Mouse (Mus musculus): ENCODE data around the gene Nsdhl. TPM values are rescaled to one million over a fixed set of nuclear protein-coding genes. Genes with fewer than 3 reads are reported as not detected.

Gene Nsdhl
- 36.8 and 40.5 TPM in 2 replicates for polyA plus RNA-seq (2014; fragmentation: Nextera tagmentation; extraction: Ambion mirVana)

- no peaks in the 10 kb centered on the region for H3K9me3 ChIP-seq (ENCODE audit: control insufficient read depth, low read length)
- H3K4me3 ChIP-seq (ENCODE audit: low read depth, low read length), result peak within 1 kb of the TSS; percentile 53
- DNase-seq (ENCODE audit: low spot score) (peak; percentile 81), ATAC-seq (replicated peaks; ENCODE audit: low FRiP score, low TSS enrichment, low read depth) (peak; percentile 98)
- 13% methylated on average over 40 of the region's 41 CpGs for WGBS
- H3K27ac ChIP-seq (ENCODE audit: low read depth), result no peak within 1 kb of the TSS
- no peaks in the 10 kb centered on the region for H3K4me1 ChIP-seq (replicated peaks; ENCODE audit: control insufficient read depth, insufficient read depth, low read length)
- no peaks in the 10 kb centered on the region for H3K36me3 ChIP-seq (ENCODE audit: control insufficient read depth, insufficient read depth, low read length)
- H3K27me3 ChIP-seq (replicated peaks; ENCODE audit: control insufficient read depth, insufficient read depth, low read length), result no peaks in the 10 kb centered on the region
- peak within 1 kb of the TSS; percentile 42 for H3K9ac ChIP-seq (ENCODE audit: low read length)
- peak within 1 kb of the TSS; percentile 54 for H3K4me2 ChIP-seq (ENCODE audit: low read length)
These were observed at the start of gene Nsdhl, which contains the start of gene Cetn2 for GRCm38 (mm10) chrX:72917884-72918681. Nsdhl (plus strand) TSS chrX:72918557. Cetn2 (minus strand) TSS chrX:72918411.

- Histone ChIP-seq H3K4me2 (ENCODE audit: low read length) (no peak overlapping the region), H3K4me1 (replicated peaks; ENCODE audit: control insufficient read depth, insufficient read depth, low read length) (no peaks in the 10 kb centered on the region), H3K4me3 (ENCODE audit: low read depth, low read length) (no peak overlapping the region), H3K36me3 (ENCODE audit: control insufficient read depth, insufficient read depth, low read length) (no peaks in the 10 kb centered on the region), H3K27me3 (replicated peaks; ENCODE audit: control insufficient read depth, insufficient read depth, low read length) (no peaks in the 10 kb centered on the region), H3K9ac (ENCODE audit: low read length) (no peak overlapping the region), H3K27ac (ENCODE audit: low read depth) (no peak overlapping the region), H3K9me3 (ENCODE audit: control insufficient read depth, low read length) (no peaks in the 10 kb centered on the region)
- 72% methylated on average over 5 of the region's 5 CpGs for WGBS
- DNase-seq (ENCODE audit: low spot score) (no peak), ATAC-seq (replicated peaks; ENCODE audit: low FRiP score, low TSS enrichment, low read depth) (no peak)
These were observed 22.8 kb upstream of the Nsdhl start for GRCm38 (mm10) chrX:72895388-72896054.

DNA sequence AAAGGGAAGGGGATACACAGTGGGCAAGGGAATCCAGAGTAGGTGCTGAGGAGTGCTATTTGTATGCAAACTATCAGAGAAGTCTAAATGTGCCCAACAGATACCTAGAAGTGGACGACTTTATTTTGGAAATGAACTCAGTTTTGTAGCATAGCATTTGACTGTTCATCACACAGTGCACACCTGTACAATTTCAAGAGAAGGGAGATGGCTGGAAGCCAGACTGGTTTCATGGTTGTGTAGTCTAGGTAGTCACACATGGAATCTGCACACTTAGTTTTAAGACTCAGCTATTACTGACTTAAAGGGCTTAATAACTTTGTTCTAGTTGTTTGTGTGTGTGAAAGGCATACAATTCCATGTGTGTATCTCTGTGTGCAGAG, 22.3 kb upstream of the Nsdhl start:
- DNase-seq (ENCODE audit: low spot score), result no peak
- Histone ChIP-seq H3K9ac (ENCODE audit: low read length) (no peak overlapping the region), H3K27me3 (replicated peaks; ENCODE audit: control insufficient read depth, insufficient read depth, low read length) (no peaks in the 10 kb centered on the region), H3K4me2 (ENCODE audit: low read length) (no peak overlapping the region), H3K4me1 (replicated peaks; ENCODE audit: control insufficient read depth, insufficient read depth, low read length) (no peaks in the 10 kb centered on the region), H3K27ac (ENCODE audit: low read depth) (no peak overlapping the region), H3K9me3 (ENCODE audit: control insufficient read depth, low read length) (no peaks in the 10 kb centered on the region), H3K36me3 (ENCODE audit: control insufficient read depth, insufficient read depth, low read length) (no peaks in the 10 kb centered on the region), H3K4me3 (ENCODE audit: low read depth, low read length) (no peak overlapping the region)
- no peak for ATAC-seq (replicated peaks; ENCODE audit: low FRiP score, low TSS enrichment, low read depth)
- 80% methylated on average over 1 of the region's 1 CpGs for WGBS

- H3K27ac ChIP-seq (ENCODE audit: low read depth), result no peak overlapping the region
- H3K4me3 ChIP-seq (ENCODE audit: low read depth, low read length), result no peak overlapping the region
- H3K4me2 ChIP-seq (ENCODE audit: low read length), result no peak overlapping the region
- ATAC-seq (replicated peaks; ENCODE audit: low FRiP score, low TSS enrichment, low read depth), result no peak
- no peaks in the 10 kb centered on the region for H3K9me3 ChIP-seq (ENCODE audit: control insufficient read depth, low read length)
- 35% methylated on average over 1 of the region's 1 CpGs for WGBS
- no peak overlapping the region for H3K9ac ChIP-seq (ENCODE audit: low read length)
- no peaks in the 10 kb centered on the region for H3K36me3 ChIP-seq (ENCODE audit: control insufficient read depth, insufficient read depth, low read length)
- no peak for DNase-seq (ENCODE audit: low spot score)
- H3K27me3 ChIP-seq (replicated peaks; ENCODE audit: control insufficient read depth, insufficient read depth, low read length), result no peaks in the 10 kb centered on the region
- no peaks in the 10 kb centered on the region for H3K4me1 ChIP-seq (replicated peaks; ENCODE audit: control insufficient read depth, insufficient read depth, low read length)
These were observed 15.8 kb upstream of the Nsdhl start for GRCm38 (mm10) chrX:72902530-72902929.

GRCm38 (mm10) chrX:72907619-72908403, 10.5 kb upstream of the Nsdhl start:
- 75% methylated on average over 6 of the region's 6 CpGs for WGBS
- ATAC-seq (replicated peaks; ENCODE audit: low FRiP score, low TSS enrichment, low read depth) (no peak), DNase-seq (ENCODE audit: low spot score) (peak; percentile 51)

DNA sequence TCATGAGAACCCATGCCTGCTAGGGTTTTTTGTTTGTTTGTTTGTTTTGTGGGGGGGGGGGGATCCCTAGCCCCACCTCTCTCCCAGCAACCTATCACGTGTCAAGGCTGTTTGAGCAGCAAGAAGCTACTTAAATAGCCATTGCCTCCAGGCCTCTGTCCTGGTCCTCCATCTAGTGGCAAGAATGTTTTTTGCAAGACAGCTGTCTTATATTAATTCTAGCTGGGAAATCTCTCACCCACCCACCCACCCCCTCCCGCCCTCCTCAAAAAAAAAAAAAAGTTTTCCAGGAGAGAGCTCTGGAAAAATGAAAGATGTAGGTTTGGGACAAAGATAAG, 10.0 kb upstream of the Nsdhl start:
- no peaks in the 10 kb centered on the region for H3K27me3 ChIP-seq (replicated peaks; ENCODE audit: control insufficient read depth, insufficient read depth, low read length)
- no peak overlapping the region for H3K9ac ChIP-seq (ENCODE audit: low read length)
- ATAC-seq (replicated peaks; ENCODE audit: low FRiP score, low TSS enrichment, low read depth) (no peak), DNase-seq (ENCODE audit: low spot score) (no peak)
- H3K27ac ChIP-seq (ENCODE audit: low read depth), result no peak overlapping the region
- no peaks in the 10 kb centered on the region for H3K36me3 ChIP-seq (ENCODE audit: control insufficient read depth, insufficient read depth, low read length)
- H3K4me1 ChIP-seq (replicated peaks; ENCODE audit: control insufficient read depth, insufficient read depth, low read length), result no peaks in the 10 kb centered on the region
- 8% methylated on average over 2 of the region's 2 CpGs for WGBS
- no peak overlapping the region for H3K4me3 ChIP-seq (ENCODE audit: low read depth, low read length)
- no peaks in the 10 kb centered on the region for H3K9me3 ChIP-seq (ENCODE audit: control insufficient read depth, low read length)
- no peak overlapping the region for H3K4me2 ChIP-seq (ENCODE audit: low read length)

More at GRCm38 (mm10) chrX:72907619-72908403, 10.5 kb upstream of the Nsdhl start:
- Histone ChIP-seq H3K27me3 (replicated peaks; ENCODE audit: control insufficient read depth, insufficient read depth, low read length) (no peaks in the 10 kb centered on the region), H3K4me3 (ENCODE audit: low read depth, low read length) (no peak overlapping the region), H3K27ac (ENCODE audit: low read depth) (no peak overlapping the region), H3K4me2 (ENCODE audit: low read length) (no peak overlapping the region), H3K36me3 (ENCODE audit: control insufficient read depth, insufficient read depth, low read length) (no peaks in the 10 kb centered on the region), H3K4me1 (replicated peaks; ENCODE audit: control insufficient read depth, insufficient read depth, low read length) (no peaks in the 10 kb centered on the region), H3K9ac (ENCODE audit: low read length) (no peak overlapping the region), H3K9me3 (ENCODE audit: control insufficient read depth, low read length) (no peaks in the 10 kb centered on the region)

GRCm38 (mm10) chrX:72911611-72912010, 6.7 kb upstream of the Nsdhl start:
- Histone ChIP-seq H3K4me3 (ENCODE audit: low read depth, low read length) (no peak overlapping the region), H3K9me3 (ENCODE audit: control insufficient read depth, low read length) (no peaks in the 10 kb centered on the region), H3K4me2 (ENCODE audit: low read length) (no peak overlapping the region), H3K27me3 (replicated peaks; ENCODE audit: control insufficient read depth, insufficient read depth, low read length) (no peaks in the 10 kb centered on the region), H3K9ac (ENCODE audit: low read length) (no peak overlapping the region), H3K4me1 (replicated peaks; ENCODE audit: control insufficient read depth, insufficient read depth, low read length) (no peaks in the 10 kb centered on the region), H3K36me3 (ENCODE audit: control insufficient read depth, insufficient read depth, low read length) (no peaks in the 10 kb centered on the region), H3K27ac (ENCODE audit: low read depth) (no peak overlapping the region)
- WGBS, result 64% methylated on average over 1 of the region's 1 CpGs
- no peak for DNase-seq (ENCODE audit: low spot score)
- ATAC-seq (replicated peaks; ENCODE audit: low FRiP score, low TSS enrichment, low read depth), result no peak

- Histone ChIP-seq H3K27ac (ENCODE audit: low read depth) (no peak overlapping the region), H3K4me3 (ENCODE audit: low read depth, low read length) (peak overlapping the region; percentile 53), H3K27me3 (replicated peaks; ENCODE audit: control insufficient read depth, insufficient read depth, low read length) (no peaks in the 10 kb centered on the region), H3K9ac (ENCODE audit: low read length) (peak overlapping the region; percentile 35), H3K4me2 (ENCODE audit: low read length) (peak overlapping the region; percentile 54), H3K4me1 (replicated peaks; ENCODE audit: control insufficient read depth, insufficient read depth, low read length) (no peaks in the 10 kb centered on the region), H3K36me3 (ENCODE audit: control insufficient read depth, insufficient read depth, low read length) (no peaks in the 10 kb centered on the region), H3K9me3 (ENCODE audit: control insufficient read depth, low read length) (no peaks in the 10 kb centered on the region)
- ATAC-seq (replicated peaks; ENCODE audit: low FRiP score, low TSS enrichment, low read depth) (peak; percentile 51; the same call in 1 of the 2 replicates), DNase-seq (ENCODE audit: low spot score) (no peak)
- WGBS, result 12% methylated on average over 6 of the region's 6 CpGs
These were observed 314 bp downstream of the Nsdhl start for GRCm38 (mm10) chrX:72918682-72919059.

All from intestine, embryonic 14.5 days (tissue).